Mouse (Mus musculus) testis, adult 2 months (tissue): Measurements from ENCODE around the gene 4931400O07Rik. TPM values are rescaled to one million over a fixed set of nuclear protein-coding genes. Genes with fewer than 3 reads are reported as not detected.

Experiments
- H3K27ac ChIP-seq: fragments of 200-500 bp; 2 replicates; pipeline ENCODE4 v1.5.1; 2012; ENCODE audit warnings: low read depth, low read length; ENCODE audit not compliant: control insufficient read depth, insufficient read depth
- H3K27me3 ChIP-seq: fragments of 200-500 bp; 2 replicates; pipeline ENCODE4 v1.6.1; 2012; ENCODE audit warnings: mild to moderate bottlenecking, low read length, moderate library complexity; ENCODE audit not compliant: control insufficient read depth, insufficient read depth
- H3K36me3 ChIP-seq: fragments of 200-500 bp; 2 replicates; pipeline ENCODE4 v1.6.1; 2012; ENCODE audit warnings: mild to moderate bottlenecking, low read length; ENCODE audit not compliant: control insufficient read depth, insufficient read depth
- H3K4me1 ChIP-seq: fragments of 200-500 bp; 2 replicates; pipeline ENCODE4 v1.6.1; 2012; ENCODE audit warnings: low read length; ENCODE audit not compliant: control insufficient read depth, insufficient read depth
- H3K4me3 ChIP-seq: fragments of 200-500 bp; 2 replicates; pipeline ENCODE4 v1.5.1; 2012; ENCODE audit warnings: low read depth, mild to moderate bottlenecking, low read length, moderate library complexity, mixed read lengths; ENCODE audit not compliant: control insufficient read depth
- CTCF ChIP-seq: fragments of 200-500 bp; IDR thresholded peaks from 2 replicates; pipeline ENCODE4 v1.5.1; 2012; ENCODE audit warnings: low read depth, mild to moderate bottlenecking, inconsistent platforms, low read length, moderate library complexity; ENCODE audit not compliant: control insufficient read depth, insufficient read depth, insufficient replicate concordance
- POLR2A ChIP-seq: fragments of 200-500 bp; IDR thresholded peaks from 2 replicates; pipeline ENCODE4 v1.6.1; 2012; ENCODE audit warnings: low read depth, mild to moderate bottlenecking, inconsistent platforms, low read length, moderate library complexity; ENCODE audit not compliant: control insufficient read depth
- polyA plus RNA-seq: library from polyadenylated mRNA; depleted of rRNA; stranded (reverse); fragments of >200 nt; gene quantifications from 2 replicates; pipeline ENCODE4 v1.2.3, GENCODE M21; 2012; rRNA removed

4931400O07Rik gene
- polyA plus RNA-seq: 0.94 and 1.9 TPM in 2 replicates

DNA sequence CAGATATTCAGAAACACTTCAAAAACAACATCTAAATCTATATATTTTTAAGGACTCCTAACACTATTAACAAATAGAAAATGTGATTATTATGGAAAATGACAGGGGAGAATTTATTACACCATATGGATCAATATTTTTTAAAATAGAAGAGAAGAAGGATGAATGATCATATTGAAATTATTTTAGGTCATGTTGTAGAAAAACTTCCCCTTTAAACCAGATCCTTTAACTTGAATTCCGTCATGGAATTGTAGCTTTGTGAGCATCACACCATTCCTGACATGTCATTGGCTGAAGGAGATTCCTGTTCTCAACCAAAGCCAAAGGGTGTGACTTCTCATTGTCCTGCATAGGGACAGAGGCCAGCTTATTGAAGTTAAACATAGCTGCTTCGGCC, at the start of gene 4931400O07Rik:
Gene 4931400O07Rik (plus strand): TSS at position 301 of the 400 bp plus-strand sequence.
- no peaks in the 10 kb centered on the region for H3K4me1 ChIP-seq
- peak within 1 kb of the TSS; percentile 29 for H3K27ac ChIP-seq
- TF ChIP-seq POLR2A (no peak), CTCF (no peak)
- H3K27me3 ChIP-seq: no peaks in the 10 kb centered on the region
- H3K4me3 ChIP-seq: peak within 1 kb of the TSS; percentile 33; the same call in 1 of the 2 replicates
- H3K36me3 ChIP-seq: no peaks in the 10 kb centered on the region

Other genes with a start within 250 kb of the 4931400O07Rik start
- 5.1 and 8.5 TPM in 2 replicates for gene 4933402E13Rik, start 184.5 kb upstream of the 4931400O07Rik start, polyA plus RNA-seq